In the genomic region with DNA sequence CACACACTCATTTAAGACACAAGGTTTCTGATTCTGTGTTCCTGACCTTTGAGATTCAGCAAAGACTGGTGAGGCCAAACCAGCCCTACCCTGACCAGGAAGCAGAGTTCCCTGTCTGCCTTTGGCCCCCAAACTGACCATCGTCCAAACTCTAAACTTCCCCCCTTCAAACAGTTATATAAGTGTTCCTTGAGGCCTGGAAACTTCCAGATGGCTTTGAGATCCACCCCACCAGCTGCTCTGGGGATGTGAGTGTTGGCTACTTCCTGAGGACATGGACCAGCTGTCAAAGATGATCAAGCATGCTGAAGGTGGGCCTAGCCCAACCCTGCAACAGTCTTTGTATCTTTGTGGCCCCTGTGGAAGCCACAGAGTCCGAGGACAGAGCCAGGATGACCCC, we compare ENCODE assay signal across 28 mouse cellular contexts. TPM values are rescaled to one million over a fixed set of nuclear protein-coding genes. Genes with fewer than 3 reads are reported as not detected.
DNase-seq lines count a peak whose midpoint lies in the region; ATAC-seq and TF ChIP-seq lines count a peak whose summit lies in the region.
"Had no signal": no experiment of that assay in that cellular context is flagged by ENCODE, and none has a peak within 500 bp of the region (broad histone marks: within the 10 kb centered on the region; RNA-seq: fewer than 3 reads in every experiment).

No protein-coding gene starts in this region.

- 69% methylated on average over 2 of the region's 2 CpGs for WGBS in heart, postnatal 0 days
- WGBS in kidney, embryonic 14.5 days: 73% methylated on average over 2 of the region's 2 CpGs

- H3K27me3 ChIP-seq in heart, postnatal 0 days (ENCODE audit: control insufficient read depth, insufficient read depth, low read length): no peaks in the 10 kb centered on the region
- no peaks in the 10 kb centered on the region for H3K27me3 ChIP-seq in kidney, embryonic 14.5 days (ENCODE audit: control insufficient read depth, insufficient read depth, low read length)
- H3K27me3 ChIP-seq: hindbrain, embryonic 12.5 days; intestine, embryonic 15.5 days; lung, embryonic 15.5 days; midbrain, embryonic 15.5 days had no signal

- intact Hi-C loops in gastrocnemius, adult 2 months (cut with DNase I): no loop called here
- intact Hi-C loops in heart, postnatal 25 days (cut with DNase I): no loop called here

- no peak for TF ChIP-seq CTCF in gastrocnemius, adult 2 months (IDR thresholded peaks at IDR 0.05)
- no peak for TF ChIP-seq CTCF in heart, postnatal 0 days (IDR thresholded peaks at IDR 0.05; ENCODE audit: low read depth)

- no peak overlapping the region for H3K4me2 ChIP-seq in heart, postnatal 0 days (ENCODE audit: low read depth, low read length)
- no peak overlapping the region for H3K4me2 ChIP-seq in kidney, embryonic 14.5 days (replicated peaks; ENCODE audit: low read depth, low read length)
- H3K4me2 ChIP-seq: hindbrain, embryonic 12.5 days; intestine, embryonic 15.5 days; lung, embryonic 15.5 days; midbrain, embryonic 15.5 days had no signal

- H3K9me3 ChIP-seq in heart, postnatal 0 days (replicated peaks; ENCODE audit: control insufficient read depth, low read length): 0 out of 2 replicates have a peak, but pooled peaks cover 5% of the 10 kb centered on the region
- H3K9me3 ChIP-seq in kidney, embryonic 14.5 days (ENCODE audit: control insufficient read depth, low read length): no peaks in the 10 kb centered on the region
- H3K9me3 ChIP-seq: hindbrain, embryonic 12.5 days; intestine, embryonic 15.5 days; lung, embryonic 15.5 days; midbrain, embryonic 15.5 days had no signal

- no peaks in the 10 kb centered on the region for H3K36me3 ChIP-seq in heart, postnatal 0 days (replicated peaks; ENCODE audit: control insufficient read depth, insufficient read depth, low read length)
- H3K36me3 ChIP-seq in kidney, embryonic 14.5 days (ENCODE audit: control insufficient read depth, insufficient read depth, low read length): no peaks in the 10 kb centered on the region
- H3K36me3 ChIP-seq: hindbrain, embryonic 12.5 days; intestine, embryonic 15.5 days; lung, embryonic 15.5 days; midbrain, embryonic 10.5 days; midbrain, embryonic 15.5 days had no signal

- no peak for DNase-seq in gastrocnemius, adult 2 months
- no peak for DNase-seq in gastrocnemius, postnatal 10 days
- no peak for DNase-seq in heart, postnatal 0 days (ENCODE audit: low spot score)
- DNase-seq in heart, adult 8-10 months (ENCODE audit: low spot score): no peak
- peak; percentile 39 for DNase-seq in kidney, postnatal 10 days
- DNase-seq in heart, postnatal 25 days (ENCODE audit: low spot score): peak; percentile 60
- DNase-seq in spleen, postnatal 36 days (ENCODE audit: low spot score in 2 of 2): no peak
- DNase-seq: adrenal gland, adult 2 months; adrenal gland, postnatal 36 days; cerebellum, adult 18-20 months; cerebellum, postnatal 10 days; gastrocnemius, postnatal 14 days; layer of hippocampus, adult 9-11 months; liver; right cerebral cortex, adult 18-20 months; thymus, postnatal 4 days had no signal

- no peak overlapping the region for H3K4me3 ChIP-seq in gastrocnemius, adult 2 months
- H3K4me3 ChIP-seq in heart, postnatal 0 days (ENCODE audit: low read depth, low read length): no peak overlapping the region
- no peak overlapping the region for H3K4me3 ChIP-seq in kidney, embryonic 14.5 days (ENCODE audit: low read length)
- H3K4me3 ChIP-seq: erythroblast, embryonic 14.5 days; hindbrain, embryonic 12.5 days; intestine, embryonic 15.5 days; lung, embryonic 15.5 days; midbrain, embryonic 10.5 days; midbrain, embryonic 15.5 days had no signal

- no peak overlapping the region for H3K9ac ChIP-seq in heart, postnatal 0 days (replicated peaks; ENCODE audit: low read depth, low read length)
- H3K9ac ChIP-seq in kidney, embryonic 14.5 days (ENCODE audit: low read depth, low read length): no peak overlapping the region
- H3K9ac ChIP-seq: hindbrain, embryonic 12.5 days; intestine, embryonic 15.5 days; liver, embryonic 14.5 days; lung, embryonic 15.5 days; midbrain, embryonic 15.5 days had no signal

- peak; percentile 11; the same call in 1 of the 2 replicates for ATAC-seq in heart, postnatal 0 days (ENCODE audit: insufficient read depth, low read depth)
- ATAC-seq in kidney, embryonic 14.5 days (ENCODE audit: low FRiP score, low TSS enrichment): no peak
- ATAC-seq: activated CD4-positive, CD25-positive, alpha-beta regulatory T cell, adult 4 months; forebrain, embryonic 16.5 days; hindbrain, postnatal 0 days; intestine, embryonic 15.5 days; midbrain, embryonic 15.5 days had no signal

- no peaks in the 10 kb centered on the region for H3K4me1 ChIP-seq in heart, postnatal 0 days (ENCODE audit: control insufficient read depth, insufficient read depth)
- H3K4me1 ChIP-seq in kidney, embryonic 14.5 days (ENCODE audit: control insufficient read depth, insufficient read depth, low read length): no peaks in the 10 kb centered on the region
- H3K4me1 ChIP-seq: hindbrain, embryonic 12.5 days; lung, embryonic 15.5 days; midbrain, embryonic 10.5 days; midbrain, embryonic 15.5 days had no signal

- TF ChIP-seq EP300 in heart, postnatal 0 days (IDR thresholded peaks at IDR 0.05; ENCODE audit: low read depth): no peak

- peak overlapping the region; percentile 20 for H3K27ac ChIP-seq in gastrocnemius, adult 2 months
- H3K27ac ChIP-seq in heart, postnatal 0 days (ENCODE audit: low read depth): no peak overlapping the region
- H3K27ac ChIP-seq in kidney, embryonic 14.5 days (ENCODE audit: low read depth, low read length): no peak overlapping the region
- H3K27ac ChIP-seq: hindbrain, embryonic 12.5 days; hindbrain, postnatal 0 days; intestine, embryonic 15.5 days; kidney, postnatal 0 days; liver, embryonic 14.5 days; lung, embryonic 15.5 days; midbrain, embryonic 10.5 days; midbrain, embryonic 15.5 days had no signal

RNA-seq across cellular contexts. Expression of a gene that starts 44.2 kb away (rescaled TPM):
- 10 to 100 TPM; 23.9 to 27.6 TPM for total RNA-seq in gastrocnemius, adult 2 months (2021)
- 10 to 100 TPM; 23.1 to 24.5 TPM for total RNA-seq in gastrocnemius, postnatal 10 days (2021)
- 57.6 and 86.8 TPM in 2 replicates for total RNA-seq in heart, postnatal 0 days (2014; rRNA removed; ENCODE audit: low replicate concordance)
- polyA plus RNA-seq in heart, postnatal 0 days (2015; fragmentation: Nextera tagmentation; extraction: Ambion mirVana): 33.5 and 35.2 TPM in 2 replicates
- total RNA-seq in heart, adult 8-10 months (2022): 10 to 100 TPM; 33.5 to 40.0 (median 34.3) TPM
- 20.4 and 31.0 TPM in 2 replicates for polyA plus RNA-seq in kidney, embryonic 14.5 days (2014; fragmentation: Nextera tagmentation; extraction: Ambion mirVana)
- 10 to 100 TPM; 35.4 to 36.4 TPM for total RNA-seq in heart, postnatal 25 days (2021)

RNA-seq across cellular contexts. Expression of a gene that starts 56.9 kb away (rescaled TPM):
- total RNA-seq in gastrocnemius, adult 2 months (2021): 10 to 100 TPM; 26.5 to 30.0 TPM
- total RNA-seq in gastrocnemius, postnatal 10 days (2021): 10 to 100 TPM in 1 of 2 experiments, 1 to 10 TPM in 1; 9.3 to 11.2 TPM
- 14.5 and 22.2 TPM in 2 replicates for total RNA-seq in heart, postnatal 0 days (2014; rRNA removed; ENCODE audit: low replicate concordance)
- polyA plus RNA-seq in heart, postnatal 0 days (2015; fragmentation: Nextera tagmentation; extraction: Ambion mirVana): 7.1 and 8.4 TPM in 2 replicates
- 10 to 100 TPM; 17.5 to 27.7 (median 22.0) TPM for total RNA-seq in heart, adult 8-10 months (2022)
- 2.4 and 3.9 TPM in 2 replicates for polyA plus RNA-seq in kidney, embryonic 14.5 days (2014; fragmentation: Nextera tagmentation; extraction: Ambion mirVana)
- 10 to 100 TPM; 11.5 to 16.7 TPM for total RNA-seq in heart, postnatal 25 days (2021)
- polyA plus RNA-seq: activated CD4-positive, CD25-positive, alpha-beta regulatory T cell, adult 4 months had no signal

Comparison
In these comparisons a context has a peak if more than half of its experiments do, and no peak if none do; other contexts are left out.
1. DNase-seq: peak in kidney, postnatal 10 days (single experiment) and heart, postnatal 25 days (single experiment); none in gastrocnemius, adult 2 months (single experiment), gastrocnemius, postnatal 10 days (single experiment), heart, postnatal 0 days (single experiment), heart, adult 8-10 months (single experiment) and spleen, postnatal 36 days (0 of 2).